Mouse (Mus musculus) lung, embryonic 14.5 days (tissue): ENCODE measurements at regions not wholly inside any gene's neighbourhood (a gene's known extent, or its start where the extent isn't known, plus 50 kb on each side); places are given as distances from the start of the nearest gene placed in this dataset.

Experiments
- ATAC-seq: fragments of 200-750 bp; cut with Nextera tagmentation; 2 replicates; pipeline ENCODE4 v1.8.0; 2017; ENCODE audit warnings: mild to moderate bottlenecking, moderate TSS enrichment, moderate library complexity; ENCODE audit not compliant: insufficient read depth
- DNase-seq: peaks from one replicate; pipeline ENCODE4 v3.0.0-alpha.2; 2015
- H3K27ac ChIP-seq: fragments of 300-500 bp; sonication (generic); 2 replicates; pipeline ENCODE4 v1.5.1; 2014; ENCODE audit warnings: low read depth, mild to moderate bottlenecking, moderate library complexity
- H3K27me3 ChIP-seq: fragments of 300-500 bp; sonication (generic); 2 replicates; pipeline ENCODE4 v1.6.1; 2014; ENCODE audit warnings: low read length, control low read depth; ENCODE audit not compliant: insufficient read depth
- H3K36me3 ChIP-seq: fragments of 300-500 bp; sonication (generic); 2 replicates; pipeline ENCODE4 v1.6.1; 2014; ENCODE audit warnings: control low read depth; ENCODE audit not compliant: insufficient read depth
- H3K4me1 ChIP-seq: fragments of 300-500 bp; sonication (generic); 2 replicates; pipeline ENCODE4 v1.6.1; 2014; ENCODE audit warnings: antibody characterized with exemption, control low read depth; ENCODE audit not compliant: insufficient read depth
- H3K4me2 ChIP-seq: fragments of 300-500 bp; sonication (generic); 2 replicates; pipeline ENCODE4 v1.6.1; 2014; ENCODE audit warnings: mild to moderate bottlenecking
- H3K4me3 ChIP-seq: fragments of 300-500 bp; sonication (generic); 2 replicates; pipeline ENCODE4 v1.5.1; 2014; ENCODE audit warnings: low read depth, low read length
- H3K9ac ChIP-seq: fragments of 300-500 bp; sonication (generic); 2 replicates; pipeline ENCODE4 v1.6.1; 2014
- H3K9me3 ChIP-seq: fragments of 300-500 bp; sonication (generic); 2 replicates; pipeline ENCODE4 v1.6.1; 2016; ENCODE audit warnings: low read depth, low read length, control low read depth
- CTCF ChIP-seq: IDR thresholded peaks from 2 replicates; pipeline ENCODE4 v1.5.1; 2016; ENCODE audit warnings: antibody characterized with exemption, low read depth
- WGBS: fragments of 180-500 bp; shearing (Covaris S2); extraction: QIAGEN DNeasy Blood & Tissue Kit; methylation state at CpG from one replicate; pipeline ENCODE4 v1.1.7; 2014; 5-methylcytosine and 5-hydroxymethylcytosine counted together

DNA sequence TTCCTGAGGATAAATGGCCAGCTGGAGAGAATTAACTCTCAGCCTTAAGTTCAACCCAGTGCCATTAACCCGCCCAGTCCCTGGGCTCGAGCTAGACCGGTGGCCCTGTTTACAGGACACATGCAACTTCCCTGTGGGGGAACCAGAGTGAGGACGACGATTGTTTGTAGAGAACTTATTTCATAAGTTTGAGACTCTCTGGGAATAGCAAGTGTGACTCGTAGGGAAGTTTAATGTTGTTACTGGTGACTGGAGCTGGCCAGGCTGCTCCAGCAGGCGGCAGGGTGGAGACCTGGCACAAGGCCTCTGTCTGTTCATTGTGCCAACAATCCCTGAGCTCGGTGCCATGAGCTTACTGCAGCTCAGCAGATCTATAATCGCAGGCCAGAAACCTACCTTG lies 104.3 kb upstream of the Prickle1 start:
- peaks cover 9% of the 10 kb centered on the region; the same call in 1 of the 2 replicates for H3K4me1 ChIP-seq
- peak; percentile 22; the same call in 1 of the 2 replicates for ATAC-seq
- TF ChIP-seq CTCF = peak; percentile 63
- H3K4me2 ChIP-seq = no peak overlapping the region
- H3K9ac ChIP-seq = no peak overlapping the region
- no peak overlapping the region for H3K4me3 ChIP-seq
- 40% methylated on average over 9 of the region's 9 CpGs for WGBS
- H3K9me3 ChIP-seq = no peaks in the 10 kb centered on the region
- no peaks in the 10 kb centered on the region for H3K36me3 ChIP-seq
- peak overlapping the region; percentile 34; the same call in 1 of the 2 replicates for H3K27ac ChIP-seq
- H3K27me3 ChIP-seq = no peaks in the 10 kb centered on the region
- DNase-seq = peak; percentile 64

DNA sequence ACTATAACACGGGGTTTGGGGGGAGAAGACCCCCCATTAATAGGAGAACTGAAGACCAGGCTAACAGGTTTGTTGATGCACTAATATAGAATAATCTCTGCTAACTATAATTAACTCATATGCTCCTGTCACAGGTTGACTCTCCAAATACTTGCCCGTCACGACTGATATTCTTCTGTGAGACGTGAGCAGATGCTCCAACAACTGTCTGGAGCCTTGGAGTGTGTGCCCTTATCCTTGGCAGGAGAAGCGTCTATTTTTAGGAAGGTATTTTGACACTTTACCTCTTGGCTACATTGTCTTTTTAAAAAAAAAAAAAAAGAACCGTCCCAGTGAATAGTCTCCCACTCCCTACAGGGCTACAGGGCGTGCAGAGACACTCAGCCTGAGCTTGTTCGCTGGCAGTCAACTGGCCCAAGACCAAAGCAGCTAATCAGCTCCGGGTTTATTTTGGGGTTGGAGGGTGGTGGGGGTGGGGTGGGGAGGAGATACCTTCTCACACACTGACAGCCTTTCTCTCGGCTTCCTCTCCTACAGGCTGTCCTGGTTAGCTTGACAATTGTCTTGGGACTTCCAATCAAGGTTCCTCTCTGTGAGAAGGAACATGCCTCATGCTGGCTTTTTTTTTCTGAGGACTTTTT lies 102.6 kb upstream of the Prickle1 start:
- no peak for TF ChIP-seq CTCF
- Histone ChIP-seq H3K4me3 (no peak overlapping the region), H3K27me3 (no peaks in the 10 kb centered on the region), H3K9me3 (no peaks in the 10 kb centered on the region), H3K4me1 (peaks cover 9% of the 10 kb centered on the region; the same call in 1 of the 2 replicates), H3K9ac (no peak overlapping the region), H3K36me3 (no peaks in the 10 kb centered on the region), H3K4me2 (peak overlapping the region; percentile 43), H3K27ac (peak overlapping the region; percentile 66)
- WGBS = 20% methylated on average over 10 of the region's 10 CpGs
- ATAC-seq = peak; percentile 86
- DNase-seq = peak; percentile 73

DNA sequence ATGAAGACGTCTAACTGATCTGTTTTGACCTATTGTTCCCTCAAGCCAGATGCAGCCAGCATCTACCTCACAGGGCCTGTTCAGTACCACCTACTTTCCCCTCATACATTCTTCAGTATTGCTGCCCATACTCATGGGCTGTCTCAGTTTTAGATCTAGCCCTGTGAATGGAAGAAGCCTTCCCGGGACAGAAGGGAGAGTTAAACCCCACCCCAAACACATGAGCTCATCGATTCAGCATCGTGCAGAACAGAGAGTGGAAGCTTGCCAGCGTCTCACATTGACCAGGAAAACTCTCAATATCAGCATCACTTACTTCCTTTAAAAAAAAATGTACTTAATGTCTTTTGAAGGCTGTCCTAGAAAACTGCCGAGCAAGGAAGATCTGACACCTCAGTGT lies 95.0 kb upstream of the Prickle1 start:
- no peak overlapping the region for H3K9ac ChIP-seq
- ATAC-seq (no peak), DNase-seq (peak; percentile 56)
- H3K9me3 ChIP-seq = no peaks in the 10 kb centered on the region
- H3K4me3 ChIP-seq = no peak overlapping the region
- WGBS = 36% methylated on average over 6 of the region's 6 CpGs
- H3K4me2 ChIP-seq = no peak overlapping the region
- TF ChIP-seq CTCF = no peak
- H3K36me3 ChIP-seq = no peaks in the 10 kb centered on the region
- no peaks in the 10 kb centered on the region for H3K4me1 ChIP-seq
- no peak overlapping the region for H3K27ac ChIP-seq
- H3K27me3 ChIP-seq = no peaks in the 10 kb centered on the region

DNA sequence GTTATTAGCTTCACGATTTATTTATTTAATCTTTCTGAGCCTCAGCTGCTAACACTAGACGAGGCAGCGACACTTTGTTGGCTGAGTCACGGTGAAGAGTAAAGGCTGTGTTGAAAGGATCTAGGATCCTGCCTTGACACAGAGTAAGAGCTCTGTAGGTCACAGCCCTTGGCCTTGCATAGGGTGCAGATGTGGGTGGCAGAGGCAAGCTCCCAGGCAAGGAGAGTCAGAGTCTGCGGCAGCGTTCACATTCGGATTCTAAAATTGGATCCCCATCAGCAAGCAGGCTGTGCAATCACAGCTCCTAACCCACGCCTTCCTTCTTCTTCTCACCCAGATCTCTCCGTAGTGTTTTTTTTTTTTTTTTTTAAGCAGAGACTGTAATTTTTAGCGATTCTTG lies 94.3 kb upstream of the Prickle1 start:
- Histone ChIP-seq H3K4me2 (no peak overlapping the region), H3K4me1 (no peaks in the 10 kb centered on the region), H3K9ac (no peak overlapping the region), H3K4me3 (no peak overlapping the region), H3K36me3 (no peaks in the 10 kb centered on the region), H3K27me3 (no peaks in the 10 kb centered on the region), H3K9me3 (no peaks in the 10 kb centered on the region), H3K27ac (peak overlapping the region; percentile 36; the same call in 1 of the 2 replicates)
- peak; percentile 24 for DNase-seq
- ATAC-seq = no peak
- TF ChIP-seq CTCF = no peak
- WGBS = 57% methylated on average over 10 of the region's 10 CpGs

DNA sequence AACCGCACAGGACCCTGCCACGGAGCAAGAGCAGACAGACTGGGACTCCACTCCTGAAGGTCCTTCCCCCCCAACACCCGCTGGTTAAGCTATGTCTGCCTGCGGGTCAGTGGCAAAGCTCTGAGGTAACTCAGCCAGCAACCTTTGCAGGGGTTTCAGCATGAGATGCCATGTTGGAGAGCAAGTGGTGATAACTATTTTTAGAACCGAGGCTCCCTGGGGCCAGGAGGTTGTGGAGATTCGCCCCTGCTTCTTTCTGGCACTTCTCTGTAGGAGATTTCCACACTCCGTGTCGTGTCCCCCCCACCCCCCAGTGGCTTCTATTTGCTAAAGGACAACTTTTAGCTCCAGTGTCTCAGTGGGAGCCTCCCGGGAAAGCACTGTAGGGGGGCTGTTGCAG lies 90.7 kb upstream of the Prickle1 start:
- DNase-seq = no peak

DNA sequence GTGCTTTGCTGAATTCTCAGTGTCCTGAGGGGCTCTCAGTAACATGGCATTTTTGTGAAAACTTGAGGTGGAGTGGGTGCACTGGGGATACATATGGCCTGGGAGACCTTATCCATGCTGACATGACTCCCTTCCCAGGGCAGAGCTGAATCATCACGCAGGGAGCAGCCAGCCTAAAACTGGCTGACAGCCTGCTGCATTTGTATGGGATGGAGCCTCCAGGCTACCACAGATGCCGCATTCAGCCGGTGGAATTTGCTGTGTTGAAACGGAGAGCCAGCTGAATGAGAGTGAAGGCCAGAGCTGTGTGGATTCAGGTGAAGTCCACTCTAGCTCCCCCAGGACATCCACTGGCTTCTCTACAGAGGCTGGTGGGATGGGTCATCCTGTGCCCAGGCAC lies 85.9 kb upstream of the Prickle1 start:
- no peak for ATAC-seq

More for the DNA sequence above, 90.7 kb upstream of the Prickle1 start:
- H3K9me3 ChIP-seq = no peaks in the 10 kb centered on the region
- H3K27me3 ChIP-seq = no peaks in the 10 kb centered on the region
- no peak overlapping the region for H3K4me2 ChIP-seq
- no peaks in the 10 kb centered on the region for H3K36me3 ChIP-seq
- H3K4me3 ChIP-seq = no peak overlapping the region
- no peak overlapping the region for H3K9ac ChIP-seq
- H3K27ac ChIP-seq = no peak overlapping the region
- no peak for TF ChIP-seq CTCF
- ATAC-seq = no peak
- H3K4me1 ChIP-seq = no peaks in the 10 kb centered on the region
- 29% methylated on average over 9 of the region's 9 CpGs for WGBS

DNA sequence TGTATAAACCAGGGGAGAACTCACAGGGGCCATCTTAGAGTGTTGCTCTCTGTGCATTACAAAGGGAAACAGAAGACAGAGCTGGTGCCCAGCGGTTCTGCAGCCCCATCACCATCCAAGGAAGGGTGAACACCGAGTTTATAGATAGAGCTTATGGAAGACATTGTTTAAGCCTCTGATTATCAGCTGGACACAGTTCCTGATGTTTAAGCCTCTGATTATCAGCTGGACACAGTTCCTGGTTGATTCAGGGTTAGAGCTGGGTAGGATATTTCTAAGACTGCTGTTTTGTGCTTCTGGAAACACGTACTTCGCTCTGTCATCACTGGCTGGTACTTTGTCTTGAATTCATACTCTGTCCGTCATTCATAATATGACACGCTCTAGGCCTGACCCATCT lies 79.9 kb upstream of the Prickle1 start:
- no peak for DNase-seq
- H3K4me3 ChIP-seq = no peak overlapping the region
- WGBS = 83% methylated on average over 6 of the region's 6 CpGs

More for the DNA sequence above, 85.9 kb upstream of the Prickle1 start:
- no peak overlapping the region for H3K9ac ChIP-seq
- no peak overlapping the region for H3K4me2 ChIP-seq
- H3K36me3 ChIP-seq = no peaks in the 10 kb centered on the region
- no peak for TF ChIP-seq CTCF
- no peak overlapping the region for H3K27ac ChIP-seq
- no peaks in the 10 kb centered on the region for H3K9me3 ChIP-seq
- H3K4me1 ChIP-seq = no peaks in the 10 kb centered on the region
- no peak for DNase-seq
- H3K4me3 ChIP-seq = no peak overlapping the region
- 65% methylated on average over 4 of the region's 4 CpGs for WGBS
- H3K27me3 ChIP-seq = no peaks in the 10 kb centered on the region

More for the DNA sequence above, 79.9 kb upstream of the Prickle1 start:
- Histone ChIP-seq H3K9me3 (no peaks in the 10 kb centered on the region), H3K36me3 (no peaks in the 10 kb centered on the region), H3K27me3 (no peaks in the 10 kb centered on the region), H3K4me2 (no peak overlapping the region), H3K9ac (no peak overlapping the region), H3K27ac (no peak overlapping the region), H3K4me1 (no peaks in the 10 kb centered on the region)
- no peak for ATAC-seq
- TF ChIP-seq CTCF = no peak
